Mouse (Mus musculus): ENCODE data around the gene Pidd1.

Pidd1 gene

DNA sequence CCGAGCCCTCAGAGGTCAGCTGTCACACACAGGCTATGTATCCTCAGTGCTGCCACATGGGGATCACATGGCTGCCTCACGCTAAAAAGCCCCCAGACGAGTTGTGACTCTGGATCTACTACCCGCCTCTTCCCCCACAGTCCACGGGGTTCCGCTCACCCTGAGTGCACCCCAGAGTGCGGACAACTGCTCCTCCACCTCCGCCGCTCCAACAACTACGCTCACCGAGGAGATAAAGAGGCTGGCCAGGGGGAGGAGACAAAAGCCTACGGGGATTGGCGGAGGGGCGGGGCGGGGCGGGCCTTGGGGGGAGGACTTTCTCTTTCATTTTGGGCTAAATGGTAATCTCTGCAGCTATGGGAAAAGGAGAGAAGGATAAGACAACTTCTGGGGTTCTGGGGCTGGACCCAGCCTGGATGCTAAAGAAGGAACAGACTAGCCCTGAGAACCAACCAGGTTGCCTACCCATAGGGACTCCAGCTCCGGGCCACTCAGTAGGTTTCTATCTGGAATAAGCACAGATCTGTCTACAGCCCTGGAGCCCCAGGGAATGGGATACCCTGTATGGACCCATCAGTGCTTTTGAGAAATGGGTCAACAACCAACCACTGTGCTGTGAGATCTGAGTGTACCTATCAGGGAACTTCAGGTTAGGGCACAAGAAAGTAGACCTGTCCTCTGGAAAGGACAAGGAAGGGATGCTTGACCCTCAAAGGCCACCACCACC lies 8.5 kb downstream of the Pidd1 start:
- DNase-seq: peak; percentile 72

DNA sequence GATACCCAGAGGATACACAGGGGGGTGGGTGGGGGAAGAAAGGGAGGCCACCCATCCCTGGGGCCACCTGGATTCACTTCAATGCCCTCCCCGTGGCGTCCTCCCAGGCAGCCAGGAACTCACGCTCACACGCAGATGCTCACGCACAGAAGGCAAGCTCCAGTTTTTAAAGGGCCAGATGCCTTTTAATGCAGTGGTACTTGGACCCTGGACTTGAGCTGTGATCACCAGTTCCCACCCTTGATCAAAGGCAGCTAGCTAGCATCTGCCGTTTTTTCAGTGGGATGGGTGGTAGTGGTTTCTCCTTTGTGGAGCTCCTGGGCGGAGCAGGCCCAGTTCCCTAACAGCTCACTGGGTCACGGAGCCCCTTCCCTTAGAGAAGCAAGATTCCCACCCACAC lies 9.4 kb downstream of the Pidd1 start:
- peak; percentile 54 for DNase-seq

DNA sequence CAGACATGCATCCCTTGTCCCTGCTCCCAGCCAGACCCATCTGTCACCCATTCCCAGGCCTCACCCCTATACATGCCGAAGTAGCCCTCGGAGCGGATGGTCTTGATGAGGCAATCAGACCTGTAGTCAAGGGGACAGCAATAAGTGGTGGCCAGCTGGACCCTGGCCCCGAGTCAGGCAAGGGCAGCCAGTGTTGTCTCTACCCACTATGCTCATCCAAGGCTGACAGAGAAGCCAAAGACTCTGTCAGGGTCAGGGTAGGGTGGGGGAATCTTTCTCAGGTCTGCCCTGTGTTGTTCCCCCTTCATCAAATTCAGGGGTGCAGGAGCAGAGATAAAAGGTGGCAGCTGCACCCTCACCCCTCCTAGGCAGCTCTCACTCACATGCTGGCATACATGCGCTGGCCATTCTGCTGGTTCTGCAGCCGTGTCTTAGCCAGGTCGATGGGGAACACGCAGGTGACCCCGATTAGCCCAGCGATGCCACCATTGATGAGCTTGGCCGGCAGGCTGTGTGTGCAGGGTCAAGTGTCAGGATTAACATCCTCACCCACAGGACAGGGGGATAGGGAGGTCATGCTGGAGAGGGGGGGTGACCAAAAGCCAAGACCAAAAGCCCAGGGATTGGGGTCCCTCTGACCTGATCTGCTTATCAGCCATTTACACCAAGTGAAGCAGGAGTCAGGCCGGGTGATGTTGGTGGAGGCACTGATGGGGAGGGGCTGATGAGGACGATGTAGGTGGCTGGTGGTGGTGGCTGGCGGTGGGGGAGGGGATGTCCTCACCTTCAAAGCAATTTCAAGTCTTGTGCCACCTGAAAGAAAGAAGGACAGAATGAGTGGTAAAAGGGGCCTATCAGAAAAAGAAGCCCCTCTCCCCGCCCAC lies 10.1 kb downstream of the Pidd1 start:
- no peak for DNase-seq

DNA sequence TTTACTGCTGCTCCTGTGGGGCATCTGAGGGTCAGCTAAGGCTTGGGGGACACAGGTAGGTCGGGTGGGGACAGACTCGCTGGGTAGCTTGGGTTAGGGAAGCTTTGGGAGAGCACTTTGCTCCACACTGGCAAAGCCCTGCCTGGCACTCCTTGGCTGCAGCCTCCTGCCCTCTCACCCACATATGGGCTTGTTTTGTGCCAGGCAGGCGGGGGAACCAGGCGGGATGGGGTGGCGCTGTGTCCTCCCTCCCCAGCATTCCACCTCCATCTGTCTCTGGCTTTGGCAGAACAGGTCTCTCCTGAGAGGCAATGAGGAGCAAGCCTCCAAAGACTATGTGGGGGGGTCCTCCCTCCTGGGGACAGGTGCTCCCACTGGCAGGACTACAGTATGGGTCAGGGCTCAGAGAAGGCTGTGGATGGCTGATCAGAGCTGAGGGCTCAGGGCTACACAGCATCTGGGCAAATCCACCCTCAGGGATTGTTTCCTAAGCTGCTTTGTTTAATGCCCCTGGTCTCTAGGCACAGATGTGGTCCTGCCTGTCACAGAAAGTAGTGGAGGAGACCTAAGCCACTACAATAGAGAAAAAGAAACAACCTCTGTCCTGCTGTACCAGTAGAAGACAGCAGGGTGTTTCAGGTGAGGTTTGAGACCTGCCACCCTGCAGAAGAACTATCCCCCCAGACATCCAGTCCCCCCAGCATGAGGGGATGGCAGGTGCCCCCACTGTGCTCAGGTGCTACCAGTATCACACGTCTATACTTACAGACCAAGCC lies 10.9 kb downstream of the Pidd1 start:
- DNase-seq: peak; percentile 72

DNA sequence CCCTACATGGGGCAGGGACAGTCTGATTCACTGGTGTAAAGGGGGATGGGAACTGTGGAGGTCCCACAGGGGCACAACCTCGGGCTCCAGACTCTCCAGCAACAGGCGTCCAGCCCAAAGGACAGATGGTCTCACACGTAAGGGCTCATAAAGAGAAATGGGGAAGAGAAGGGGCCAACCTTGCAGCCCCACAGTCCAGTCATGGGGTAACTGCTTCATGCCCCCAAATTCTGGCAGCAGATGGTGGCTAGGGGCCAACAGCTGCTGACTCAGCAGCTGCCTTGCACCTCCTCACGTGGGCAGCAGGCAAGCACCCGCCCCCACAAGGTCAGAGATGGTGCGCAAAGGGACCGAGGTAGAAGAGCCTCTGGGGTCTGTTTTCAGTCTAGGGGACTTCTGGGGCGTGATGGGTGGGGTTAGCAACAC lies 11.6 kb downstream of the Pidd1 start:
- no peak for DNase-seq

DNA sequence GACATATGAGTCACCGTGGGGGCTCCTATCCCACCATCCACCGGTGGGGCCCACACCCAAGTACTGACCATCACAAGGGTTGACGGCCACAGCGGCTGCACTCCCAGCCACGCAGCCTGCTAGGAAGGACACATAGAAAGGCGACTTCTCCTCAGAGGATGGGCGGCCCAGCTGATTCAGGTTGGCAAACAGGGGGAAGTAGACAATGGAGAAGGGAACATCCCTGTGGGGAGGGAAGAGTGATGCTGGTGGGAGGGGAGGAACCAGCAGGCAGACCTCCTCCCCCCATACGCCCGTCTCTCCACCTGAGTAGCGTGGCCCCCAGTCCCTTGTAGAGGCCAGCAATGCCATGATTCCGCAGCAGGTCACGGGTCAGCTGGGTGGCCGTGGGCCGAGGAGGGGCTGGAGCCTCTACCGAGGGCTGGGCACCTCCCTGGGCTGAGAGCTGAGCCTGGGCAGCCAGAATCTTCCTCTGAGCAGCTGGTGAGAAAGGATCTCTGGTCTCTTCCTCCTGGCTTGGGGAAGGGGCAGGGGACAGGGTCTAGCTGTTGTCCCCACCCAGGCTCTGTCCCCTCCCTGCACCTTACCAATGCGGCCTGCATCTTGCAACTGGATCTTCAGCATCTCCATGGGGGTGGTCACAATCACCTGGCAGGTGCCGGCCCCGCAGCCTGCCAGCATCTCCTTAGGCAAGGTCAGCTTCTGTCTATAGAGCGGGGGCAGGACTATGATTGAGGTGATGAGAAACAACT lies 12.2 kb downstream of the Pidd1 start:
- no peak for DNase-seq

DNA sequence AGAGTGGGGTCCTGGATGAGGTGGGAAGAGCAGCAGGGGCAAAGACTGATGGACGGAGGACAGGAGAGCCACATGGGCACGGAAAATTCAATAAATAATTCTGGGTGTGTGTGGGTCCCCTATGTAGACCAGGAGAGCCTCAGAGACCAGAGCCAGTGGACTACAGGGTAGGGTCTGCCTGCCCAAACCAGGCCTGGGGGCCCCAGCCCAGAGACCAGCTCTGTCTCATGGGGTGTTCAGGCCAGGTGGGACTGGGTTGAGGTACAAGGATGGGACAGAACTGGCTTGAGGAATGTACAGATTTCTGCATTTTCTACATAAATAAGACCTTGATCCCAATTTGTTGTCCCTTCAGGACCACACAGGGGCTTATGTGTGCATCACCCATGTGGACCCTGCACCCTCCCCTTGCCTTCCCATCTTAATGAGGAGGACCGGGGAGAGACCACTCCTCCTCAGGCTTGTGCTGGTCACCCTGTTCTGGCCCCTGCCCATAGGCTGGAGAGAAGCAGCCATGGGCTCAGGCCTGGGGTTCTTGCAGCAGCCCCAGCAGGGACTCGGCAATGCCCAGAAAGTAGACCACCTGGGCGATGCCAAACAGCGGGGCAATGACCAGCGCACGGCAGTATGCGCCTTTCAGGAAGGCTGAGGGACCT lies 13.1 kb downstream of the Pidd1 start:
- DNase-seq: no peak

DNA sequence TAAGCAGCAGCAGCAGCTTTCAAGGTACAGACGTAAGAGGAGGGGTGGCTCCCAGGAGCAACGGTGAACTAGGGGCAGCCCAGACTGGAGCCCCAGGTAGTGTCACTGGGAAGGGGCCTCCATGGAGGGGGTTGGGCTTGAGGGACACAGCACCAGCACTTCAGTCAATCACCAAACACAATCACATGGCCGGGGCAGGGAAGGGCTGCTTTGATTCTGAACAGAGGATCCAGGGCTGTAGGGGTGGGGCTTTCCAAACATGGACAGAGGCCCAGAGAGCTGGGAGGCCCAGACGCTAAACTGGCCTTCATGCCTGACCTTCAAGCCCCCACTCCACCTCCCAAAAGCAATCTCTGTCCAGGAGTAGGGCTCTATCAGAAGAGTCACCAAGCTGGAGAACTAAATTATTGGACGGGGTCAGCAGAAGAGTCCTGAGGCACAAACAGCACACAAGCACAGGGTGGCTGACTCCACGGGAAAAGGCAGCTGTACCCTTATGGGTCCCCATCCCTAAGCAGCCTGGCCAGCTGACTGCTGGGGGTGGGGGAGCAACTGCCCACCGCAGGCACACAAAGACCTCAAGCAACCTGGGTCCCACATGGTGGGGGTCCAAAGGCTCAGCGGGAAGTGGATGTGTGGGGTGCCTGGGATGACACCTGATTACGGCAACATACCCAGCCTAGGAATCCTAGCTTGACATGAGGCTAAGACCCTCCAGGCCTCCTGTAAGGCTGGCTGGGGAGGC lies 13.8 kb downstream of the Pidd1 start:
- DNase-seq: no peak

DNA sequence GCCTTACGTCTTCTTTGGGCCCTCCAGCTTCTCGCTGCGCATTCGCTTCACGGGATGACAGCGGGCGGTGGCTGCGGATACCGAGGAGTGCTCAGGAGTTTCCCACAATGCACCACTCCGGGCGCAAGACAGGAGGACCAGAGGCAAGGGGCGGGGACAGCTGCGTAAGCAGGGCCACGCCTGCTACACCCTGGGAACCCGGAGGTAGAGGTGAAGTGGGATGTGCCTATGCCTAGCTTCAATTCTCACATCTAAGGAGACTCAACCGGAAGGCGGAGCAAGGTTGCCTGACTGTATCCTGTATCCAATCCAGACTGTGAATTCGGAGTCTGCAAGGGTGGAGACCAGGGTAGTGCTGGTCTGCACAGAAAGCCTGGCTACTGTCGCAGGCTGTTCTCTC lies 14.5 kb downstream of the Pidd1 start, which contains the start of gene Cend1:
TSS of gene Cend1 (minus strand) at position 182 of the 400 bp plus-strand sequence.
- peak; percentile 44 for DNase-seq

DNA sequence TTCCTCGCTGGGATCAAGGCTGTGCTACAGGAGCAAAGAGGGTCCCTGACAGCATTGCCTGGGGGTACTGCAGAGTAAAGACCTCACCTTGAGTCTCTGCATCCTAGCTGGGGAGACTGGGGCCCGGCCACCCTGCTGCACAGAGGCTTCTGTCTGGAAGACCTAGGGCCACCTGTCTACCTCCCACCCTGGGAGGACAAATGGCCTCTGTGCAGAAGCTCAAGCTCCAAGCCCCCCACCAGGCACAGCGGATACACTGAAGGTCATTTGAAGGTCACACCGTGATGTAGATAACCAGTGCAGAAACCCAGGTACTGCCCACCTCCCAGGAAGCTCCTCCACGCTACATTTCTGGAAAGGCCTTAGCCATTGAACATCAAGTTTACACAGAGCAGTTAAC lies 15.1 kb downstream of the Pidd1 start:
- DNase-seq: no peak

DNA sequence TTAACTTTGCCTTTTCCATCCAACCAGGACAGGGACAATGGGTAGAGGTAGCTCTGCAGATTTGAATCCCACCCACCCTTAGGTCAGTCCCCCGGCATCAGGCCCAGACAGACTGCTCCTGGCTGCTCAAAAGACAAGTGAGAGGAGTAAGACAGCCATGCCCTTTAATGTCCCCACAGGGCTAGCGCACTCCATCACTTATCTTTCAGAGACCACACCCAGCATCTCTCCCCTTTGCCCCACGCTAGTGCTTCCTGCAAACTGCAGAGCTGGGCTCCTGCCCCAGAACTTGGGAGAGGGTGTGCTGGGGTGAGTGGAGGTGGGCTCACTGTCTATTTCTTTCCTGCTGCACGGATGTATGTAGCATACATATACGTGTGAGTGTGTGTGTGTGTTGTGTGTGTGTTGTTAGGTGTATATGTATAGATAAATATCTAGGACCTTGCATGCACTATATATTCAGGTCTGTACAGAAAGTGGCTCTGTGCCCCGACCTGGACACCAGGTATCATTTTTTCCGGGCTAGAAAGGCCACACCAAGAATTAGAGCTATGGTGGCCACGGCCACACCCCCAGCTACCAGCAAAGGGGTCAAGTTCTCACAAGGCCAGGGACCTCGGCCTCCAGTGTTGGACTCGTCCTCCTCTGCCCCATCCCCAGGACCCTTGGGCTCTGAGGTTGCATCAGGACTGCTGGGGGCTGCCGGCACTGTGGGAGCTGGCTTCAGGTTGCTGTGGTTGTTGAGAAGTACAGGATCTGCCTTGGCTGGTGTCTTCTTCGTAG lies 16.7 kb downstream of the Pidd1 start:
- no peak for DNase-seq

DNA sequence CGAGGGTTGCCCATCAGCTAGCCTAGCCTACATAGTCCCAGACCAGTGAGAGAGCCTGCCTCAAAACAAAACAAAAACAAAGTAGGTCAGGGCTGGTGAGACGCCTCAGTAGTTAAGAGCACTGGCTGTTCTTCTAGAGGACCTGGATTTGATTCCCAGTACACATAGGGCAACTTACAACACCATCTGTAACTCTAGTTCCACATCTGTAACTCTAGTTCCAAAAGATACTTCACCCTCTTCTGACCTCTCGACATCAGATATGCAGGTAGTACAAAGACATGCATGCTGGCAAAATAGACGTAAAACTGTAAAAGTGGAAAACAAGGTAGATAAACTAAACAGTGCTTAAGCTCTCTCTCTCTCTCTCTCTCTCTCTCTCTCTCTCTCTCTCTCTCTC lies 20.0 kb downstream of the Pidd1 start:
- no peak for DNase-seq

DNA sequence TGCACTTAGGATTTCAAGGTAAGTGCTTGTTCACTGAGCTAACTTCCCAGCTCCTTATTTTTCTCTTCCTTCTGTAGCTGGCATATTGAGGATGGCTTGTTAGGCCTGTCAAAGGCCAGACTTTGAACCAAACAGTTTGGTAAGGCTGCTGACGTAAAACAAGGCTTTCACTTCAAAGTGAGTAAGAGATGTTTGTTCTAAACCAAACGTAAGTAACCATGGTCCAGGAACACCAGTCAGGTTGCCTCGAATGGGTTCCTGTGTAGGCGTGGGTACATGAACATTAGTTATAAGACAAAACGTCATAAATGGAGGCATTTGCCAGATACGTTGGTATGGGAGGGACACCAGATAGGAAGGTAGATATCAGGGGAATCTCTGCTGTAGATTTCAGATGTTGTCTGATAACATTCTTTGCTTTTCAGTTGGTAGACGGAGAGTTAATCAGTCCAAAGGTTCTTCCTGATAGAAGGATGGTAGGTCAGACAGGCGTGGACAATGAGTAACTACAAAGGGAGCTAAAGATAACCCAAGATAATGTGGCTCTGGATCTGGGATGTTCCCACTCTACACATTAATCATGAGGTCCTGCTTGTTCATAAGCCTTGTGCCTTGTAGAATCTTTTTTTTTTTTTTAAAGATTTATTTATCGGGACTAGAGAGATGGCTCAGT lies 23.7 kb downstream of the Pidd1 start:
- DNase-seq: no peak

DNA sequence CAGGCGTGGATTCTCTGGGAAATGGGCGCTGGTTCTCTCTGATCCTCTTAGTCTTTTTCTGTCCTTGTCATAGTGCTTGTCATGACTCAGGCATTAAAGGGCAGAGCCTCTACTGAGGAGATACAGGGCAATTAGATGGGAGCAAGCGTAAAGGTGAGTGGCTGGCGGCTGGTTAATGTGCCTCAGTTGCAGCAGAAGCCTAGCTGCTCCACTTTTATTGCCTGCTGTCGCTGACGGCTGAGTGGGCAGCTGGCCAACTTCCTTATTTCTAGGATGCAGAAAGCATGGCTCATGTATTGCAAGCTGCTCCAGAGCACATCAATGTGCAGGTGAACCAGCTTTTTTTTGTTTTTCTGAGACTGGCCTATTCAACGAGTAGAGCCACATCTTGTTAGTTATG lies 24.9 kb downstream of the Pidd1 start:
- DNase-seq: peak; percentile 51

DNA sequence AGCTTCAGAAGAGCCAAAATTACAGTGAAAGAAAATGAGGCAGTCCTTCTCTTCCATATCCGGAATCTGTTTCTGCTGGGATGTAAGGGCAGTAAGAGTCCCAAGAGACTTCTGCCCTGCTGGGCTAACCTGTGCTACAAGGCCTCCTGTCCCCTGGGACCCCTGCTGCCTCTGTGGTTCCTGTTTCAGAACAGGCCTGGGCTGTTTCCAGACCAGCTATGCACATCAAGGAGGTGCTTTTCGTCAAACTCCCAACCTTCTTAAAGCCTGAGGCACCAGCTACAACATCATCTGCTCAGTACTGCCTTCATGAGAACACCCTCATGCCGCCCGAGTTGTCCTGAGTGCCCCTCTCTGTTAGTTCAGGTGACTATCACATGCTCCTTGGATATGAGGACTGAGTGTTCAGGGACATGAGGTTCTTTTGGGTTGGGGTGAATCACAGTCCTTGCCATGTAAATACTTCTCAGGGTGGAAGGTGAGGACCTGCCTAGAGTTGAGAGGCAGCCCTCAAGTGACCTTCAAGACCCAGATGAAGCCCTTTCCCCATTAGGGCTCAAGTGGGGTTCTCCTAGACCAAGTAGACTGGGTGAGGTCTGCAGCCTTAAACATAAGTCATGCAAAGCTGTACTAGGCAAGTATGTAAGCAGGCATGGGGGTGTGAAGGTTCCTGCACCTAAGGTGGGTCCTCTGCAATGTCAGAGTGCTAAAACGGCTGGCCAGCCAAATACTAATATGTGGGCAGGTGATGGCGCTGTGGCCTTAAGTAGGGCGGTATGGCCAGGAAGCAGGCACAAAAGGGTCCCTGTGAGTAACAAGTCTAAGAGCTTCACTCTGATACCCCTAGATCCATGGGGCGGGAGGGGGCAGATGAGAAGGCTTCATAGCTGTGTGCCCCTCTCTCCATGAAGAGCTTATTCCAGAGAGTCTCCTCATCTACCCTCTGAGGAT lies 25.8 kb downstream of the Pidd1 start:
- no peak for DNase-seq

DNA sequence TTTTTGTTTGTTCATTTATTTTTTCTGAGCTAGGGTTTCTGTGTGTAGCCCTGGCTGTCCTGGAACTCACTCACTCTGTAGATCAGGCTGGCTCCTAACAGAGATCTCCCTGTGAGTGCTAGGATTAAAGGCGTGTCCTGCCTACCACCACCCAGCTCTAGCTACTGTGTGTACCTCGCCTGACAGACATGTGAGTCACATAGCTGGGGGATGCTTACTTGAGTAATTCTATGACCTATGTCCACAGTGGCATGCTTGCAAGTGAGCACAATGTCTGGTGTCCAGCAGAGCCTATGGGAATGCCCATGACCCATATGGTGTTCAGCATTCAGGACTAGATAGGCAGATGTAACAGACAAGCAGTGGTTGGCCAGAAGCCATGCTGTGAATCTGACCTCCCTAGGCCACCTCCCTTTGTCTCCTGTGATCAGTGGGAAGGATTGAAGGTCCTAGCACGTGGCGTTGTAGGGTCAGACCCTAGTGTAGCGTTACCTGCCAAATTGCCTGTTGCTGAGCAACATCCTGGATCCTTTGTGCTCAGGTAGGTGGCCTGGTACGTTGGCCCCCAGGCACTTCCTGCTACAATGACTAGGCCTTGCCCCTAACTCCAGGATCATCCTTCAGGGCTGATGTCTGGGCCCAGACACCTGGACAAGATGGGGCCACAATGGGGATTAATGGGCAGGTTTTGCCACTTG lies 27.5 kb downstream of the Pidd1 start:
- DNase-seq: no peak

DNA sequence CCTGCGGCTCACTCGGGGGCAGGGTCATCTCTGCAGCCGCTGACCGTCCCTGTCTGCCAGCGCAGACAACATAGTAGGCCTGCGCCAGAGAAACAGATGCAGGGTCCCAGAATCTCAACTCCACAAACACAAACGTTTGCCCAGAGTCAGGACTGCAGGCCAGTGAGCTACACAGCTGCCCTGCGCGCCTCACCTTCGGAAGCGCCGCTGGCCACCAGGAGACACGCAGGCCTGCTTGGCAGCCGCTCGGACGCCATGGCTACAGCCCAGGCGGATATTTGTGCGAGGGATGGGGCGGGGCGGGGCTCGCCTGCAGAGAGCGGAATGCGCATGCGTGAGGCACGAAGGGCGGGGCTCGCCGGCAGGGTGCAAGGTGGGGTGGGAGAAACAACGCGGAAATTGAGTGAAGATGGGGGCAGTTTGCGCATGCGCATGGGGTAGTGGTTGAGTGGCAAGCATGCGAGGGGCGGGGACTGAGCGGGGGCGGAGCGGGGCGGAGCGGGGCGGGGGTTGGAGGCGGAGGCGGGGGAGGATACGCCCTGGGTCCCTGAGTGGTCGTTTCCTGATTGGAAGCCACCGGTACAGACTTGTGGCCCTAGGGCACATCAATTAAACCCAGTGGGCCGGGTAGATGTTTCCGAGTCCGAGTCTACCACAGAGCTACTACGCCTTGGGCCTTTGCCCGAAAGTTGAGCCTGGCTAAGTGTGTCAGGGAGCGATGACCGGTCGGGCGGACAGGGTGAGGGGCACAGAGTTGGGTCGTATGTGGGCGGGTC lies 29.8 kb downstream of the Pidd1 start, which contains the start of gene Gatd1:
TSS of gene Gatd1 (minus strand) at position 328 of the 776 bp plus-strand sequence.
- DNase-seq: peak; percentile 100
